Mouse (Mus musculus) kidney, adult 2 months (tissue): ENCODE results near the gene Cct5. TPM values are rescaled to one million over a fixed set of nuclear protein-coding genes. Genes with fewer than 3 reads are reported as not detected.

Source experiments
- DNase-seq: peaks from one replicate; pipeline ENCODE4 v3.0.0; 2021
- H3K27ac ChIP-seq: fragments of 200-500 bp; 2 replicates; pipeline ENCODE4 v1.5.1; 2012; ENCODE audit warnings: low read depth, low read length, control low read depth, inconsistent platforms; ENCODE audit not compliant: insufficient read depth
- H3K27me3 ChIP-seq: fragments of 200-500 bp; replicated peaks from 2 replicates; pipeline ENCODE4 v1.6.1; 2012; ENCODE audit warnings: mild to moderate bottlenecking, moderate library complexity, low read length, inconsistent platforms; ENCODE audit not compliant: control insufficient read depth, insufficient read depth
- H3K36me3 ChIP-seq: fragments of 200-500 bp; 2 replicates; pipeline ENCODE4 v1.6.1; 2012; ENCODE audit warnings: mild to moderate bottlenecking, moderate library complexity, low read length, inconsistent platforms; ENCODE audit not compliant: control insufficient read depth, insufficient read depth
- H3K4me1 ChIP-seq: fragments of 200-500 bp; 2 replicates; pipeline ENCODE4 v1.6.1; 2011; ENCODE audit warnings: low read length; ENCODE audit not compliant: control insufficient read depth, insufficient read depth
- H3K4me3 ChIP-seq: fragments of 200-500 bp; 2 replicates; pipeline ENCODE4 v1.5.1; 2011; ENCODE audit warnings: mild to moderate bottlenecking, low read depth, low read length, control low read depth; ENCODE audit not compliant: insufficient read depth
- CTCF ChIP-seq: fragments of 200-500 bp; conservative IDR thresholded peaks from 2 replicates; pipeline ENCODE4 v1.5.1; 2011; ENCODE audit warnings: low read depth, mild to moderate bottlenecking, control low read depth, low read length, moderate library complexity, mixed read lengths; ENCODE audit not compliant: insufficient read depth, insufficient read length
- POLR2A ChIP-seq: fragments of 200-500 bp; IDR thresholded peaks from one replicate; pipeline ENCODE4 v1.6.1; 2011; ENCODE audit warnings: low read depth, low read length, control low read depth
- WGBS: fragments of 180-500 bp; shearing (Covaris S2); methylation state at CpG from one replicate; pipeline ENCODE4 v1.1.7; 2018; 5-methylcytosine and 5-hydroxymethylcytosine counted together
- polyA plus RNA-seq: library from polyadenylated mRNA; depleted of rRNA; stranded (reverse); fragments of >200 nt; gene quantifications from 2 replicates; pipeline ENCODE4 v1.2.3, GENCODE M21; 2012

The Cct5 gene
- polyA plus RNA-seq, 1 experiment: 102 TPM

GRCm38 (mm10) chr15:31571906-31572722 is 29.5 kb downstream of the Cct5 start:
- TF ChIP-seq POLR2A: no peak
- no peak for TF ChIP-seq CTCF
- peak; percentile 40 for DNase-seq
- WGBS: 74% methylated on average over 16 of the region's 16 CpGs
- peaks cover 18% of the 10 kb centered on the region for H3K4me1 ChIP-seq
- H3K4me3 ChIP-seq: no peak overlapping the region
- H3K27ac ChIP-seq: no peak overlapping the region
- no peaks in the 10 kb centered on the region for H3K36me3 ChIP-seq
- H3K27me3 ChIP-seq: no peaks in the 10 kb centered on the region

- Histone ChIP-seq H3K36me3 (no peaks in the 10 kb centered on the region), H3K27ac (peak overlapping the region; percentile 24; the same call in 1 of the 2 replicates), H3K4me1 (peaks cover 18% of the 10 kb centered on the region), H3K4me3 (no peak overlapping the region), H3K27me3 (no peaks in the 10 kb centered on the region)
- no peak for DNase-seq
- TF ChIP-seq CTCF (no peak), POLR2A (no peak)
- 74% methylated on average over 8 of the region's 8 CpGs for WGBS
Observed at GRCm38 (mm10) chr15:31570959-31571358, 30.6 kb downstream of the Cct5 start.

DNA sequence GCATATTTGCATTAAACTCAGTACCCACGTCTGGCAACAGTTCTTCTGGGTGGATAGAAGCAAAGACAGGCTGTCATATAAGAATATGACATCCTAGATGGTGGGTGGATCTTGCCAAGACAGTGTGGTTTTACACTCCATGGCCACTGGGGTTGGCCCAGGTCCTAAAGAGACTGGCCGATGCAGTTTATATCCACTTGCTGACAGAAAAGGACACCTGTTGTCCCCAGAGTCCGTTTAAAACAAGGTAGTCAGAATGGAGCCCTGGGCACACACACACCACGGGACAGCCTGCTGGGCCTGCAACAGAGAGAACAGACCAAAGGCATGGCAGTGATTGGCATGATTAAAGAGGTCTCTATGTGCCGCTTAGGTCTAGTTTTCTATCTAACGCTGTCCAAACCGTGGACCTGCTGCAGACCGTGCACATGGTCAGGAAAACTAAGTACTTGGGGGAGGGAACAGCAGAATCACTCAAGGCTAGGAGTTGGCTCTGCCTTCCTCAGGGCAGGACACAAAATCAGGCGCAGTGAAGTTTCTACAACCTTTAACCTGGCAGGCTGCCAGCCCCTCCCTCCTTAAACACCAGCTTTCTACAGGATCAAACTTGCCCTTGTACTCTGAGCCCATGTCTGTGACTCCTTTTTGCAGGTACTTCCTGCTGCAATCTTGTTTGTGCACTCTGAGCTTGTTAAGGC is 32.1 kb downstream of the Cct5 start:
- WGBS: 35% methylated on average over 9 of the region's 9 CpGs

DNA sequence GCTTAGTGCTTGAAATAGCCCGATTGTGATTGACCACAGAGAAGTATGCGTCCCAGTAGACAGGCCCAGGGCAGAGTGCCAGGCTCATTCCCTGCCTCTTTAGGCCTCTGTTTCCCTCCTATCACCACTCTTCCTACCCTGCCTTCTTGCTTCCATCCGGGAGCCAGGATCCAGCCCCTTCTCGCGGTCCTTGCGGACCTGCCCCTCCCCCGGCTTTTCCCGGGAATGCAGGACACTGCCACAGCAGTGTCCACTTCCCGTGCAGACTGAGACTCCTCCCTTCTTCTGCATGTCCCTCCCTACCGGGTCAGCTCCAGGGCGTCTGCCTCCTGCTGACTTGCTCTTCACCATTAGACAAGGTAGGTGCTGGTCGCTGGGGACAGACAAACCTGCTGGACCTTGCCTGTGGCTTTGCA is 33.0 kb downstream of the Cct5 start:
- Histone ChIP-seq H3K36me3 (no peaks in the 10 kb centered on the region), H3K4me3 (peak overlapping the region; percentile 38), H3K27ac (peak overlapping the region; percentile 65), H3K27me3 (no peaks in the 10 kb centered on the region), H3K4me1 (peaks cover 30% of the 10 kb centered on the region)
- DNase-seq: peak; percentile 93
- no peak for TF ChIP-seq CTCF
- peak; percentile 64 for TF ChIP-seq POLR2A
- WGBS: 16% methylated on average over 12 of the region's 12 CpGs

More for the DNA sequence above, 32.1 kb downstream of the Cct5 start:
- H3K36me3 ChIP-seq: no peaks in the 10 kb centered on the region
- H3K4me1 ChIP-seq: peaks cover 27% of the 10 kb centered on the region
- DNase-seq: peak; percentile 95
- TF ChIP-seq CTCF (no peak; the same call in 1 of the 2 replicates), POLR2A (no peak)
- peak overlapping the region; percentile 65 for H3K27ac ChIP-seq
- no peaks in the 10 kb centered on the region for H3K27me3 ChIP-seq
- peak overlapping the region; percentile 29; the same call in 1 of the 2 replicates for H3K4me3 ChIP-seq

GRCm38 (mm10) chr15:31567431-31567830 is 34.2 kb downstream of the Cct5 start:
- no peak for TF ChIP-seq CTCF
- peaks cover 31% of the 10 kb centered on the region for H3K4me1 ChIP-seq
- peak; percentile 54 for DNase-seq
- H3K4me3 ChIP-seq: no peak overlapping the region
- H3K36me3 ChIP-seq: no peaks in the 10 kb centered on the region
- WGBS: 72% methylated on average over 7 of the region's 7 CpGs
- H3K27ac ChIP-seq: peak overlapping the region; percentile 80
- no peaks in the 10 kb centered on the region for H3K27me3 ChIP-seq

DNA sequence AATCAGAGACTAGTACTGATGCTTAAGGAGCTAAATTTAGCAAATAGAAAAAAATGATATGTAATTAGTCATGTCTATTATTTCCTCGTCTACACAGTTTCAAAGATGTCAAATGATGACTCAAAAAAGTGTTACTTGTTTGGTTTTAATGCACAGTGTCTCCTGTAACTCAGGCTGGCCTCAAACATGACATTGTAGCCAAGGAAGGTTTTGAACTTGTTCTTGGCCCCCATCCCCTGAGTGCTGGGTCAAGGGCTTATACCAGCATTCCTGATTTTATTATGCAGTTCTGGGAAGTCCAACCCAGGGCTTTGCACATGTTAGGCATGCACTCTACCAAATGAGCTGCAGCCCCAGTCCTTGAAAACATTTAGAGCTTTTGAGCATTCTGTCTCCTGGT is 35.8 kb downstream of the Cct5 start:
- no peak for DNase-seq
- Histone ChIP-seq H3K4me1 (peaks cover 23% of the 10 kb centered on the region), H3K27ac (peak overlapping the region; percentile 99), H3K27me3 (no peaks in the 10 kb centered on the region), H3K4me3 (no peak overlapping the region; the same call in 1 of the 2 replicates), H3K36me3 (no peaks in the 10 kb centered on the region)
- WGBS: 49% methylated on average over 1 of the region's 1 CpGs
- TF ChIP-seq CTCF (no peak), POLR2A (no peak)

DNA sequence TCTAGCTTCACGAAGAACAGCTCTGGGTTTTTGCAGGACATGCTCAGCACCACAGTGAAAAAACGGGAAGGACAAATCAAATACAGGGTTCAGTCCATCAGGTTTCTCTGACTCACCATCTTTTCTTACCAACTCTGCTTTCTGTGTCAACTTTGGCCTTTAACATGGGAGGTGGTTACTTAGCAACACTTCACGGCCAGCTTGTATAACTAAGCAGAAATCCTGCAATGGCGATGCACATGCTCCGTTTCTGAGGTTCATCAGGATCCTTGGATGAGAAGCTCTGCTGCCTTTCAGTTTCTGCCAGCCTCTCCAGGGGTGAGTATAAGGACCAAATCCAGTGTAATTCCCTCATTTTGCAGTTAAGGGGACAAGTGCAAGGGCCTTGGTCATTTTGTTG is 36.4 kb downstream of the Cct5 start, which contains the start of gene Cmbl:
TSS of gene Cmbl (plus strand) at position 206 of the 400 bp plus-strand sequence.
- Histone ChIP-seq H3K4me1 (peaks cover 17% of the 10 kb centered on the region), H3K36me3 (no peaks in the 10 kb centered on the region), H3K27me3 (no peaks in the 10 kb centered on the region), H3K4me3 (peak within 1 kb of the TSS; percentile 44), H3K27ac (peak within 1 kb of the TSS; percentile 99)
- DNase-seq: peak; percentile 76
- TF ChIP-seq POLR2A: no peak
- no peak for TF ChIP-seq CTCF
- 64% methylated on average over 5 of the region's 5 CpGs for WGBS
